Mouse (Mus musculus) liver, embryonic 15.5 days (tissue): ENCODE measurements around the gene Wfdc21. TPM values are rescaled to one million over a fixed set of nuclear protein-coding genes. Genes with fewer than 3 reads are reported as not detected.

Source experiments
- ATAC-seq: fragments of 200-750 bp; cut with Nextera tagmentation; 2 replicates; pipeline ENCODE4 v1.8.0; 2017; ENCODE audit warnings: moderate number of reproducible peaks, mild to moderate bottlenecking, moderate library complexity; ENCODE audit not compliant: insufficient read depth
- H3K27ac ChIP-seq: fragments of 300-500 bp; sonication (generic); replicated peaks from 2 replicates; pipeline ENCODE4 v1.5.1; 2015; ENCODE audit warnings: mild to moderate bottlenecking, inconsistent platforms
- H3K27me3 ChIP-seq: fragments of 300-500 bp; sonication (generic); 2 replicates; pipeline ENCODE4 v1.6.1; 2015; ENCODE audit warnings: mild to moderate bottlenecking, inconsistent platforms
- H3K36me3 ChIP-seq: fragments of 300-500 bp; sonication (generic); replicated peaks from 2 replicates; pipeline ENCODE4 v1.6.1; 2015; ENCODE audit warnings: moderate library complexity, mild to moderate bottlenecking, inconsistent platforms
- H3K4me1 ChIP-seq: fragments of 300-500 bp; sonication (generic); replicated peaks from 2 replicates; pipeline ENCODE4 v1.6.1; 2015; ENCODE audit warnings: inconsistent platforms
- H3K4me2 ChIP-seq: fragments of 300-500 bp; sonication (generic); 2 replicates; pipeline ENCODE4 v1.6.1; 2015; ENCODE audit warnings: moderate library complexity, mild to moderate bottlenecking, inconsistent platforms
- H3K4me3 ChIP-seq: fragments of 300-500 bp; sonication (generic); replicated peaks from 2 replicates; pipeline ENCODE4 v1.5.1; 2015; ENCODE audit warnings: mild to moderate bottlenecking, inconsistent platforms
- H3K9ac ChIP-seq: fragments of 300-500 bp; sonication (generic); 2 replicates; pipeline ENCODE4 v1.6.1; 2015; ENCODE audit warnings: moderate library complexity, mild to moderate bottlenecking, inconsistent platforms
- H3K9me3 ChIP-seq: fragments of 300-500 bp; sonication (generic); replicated peaks from 2 replicates; pipeline ENCODE4 v1.6.1; 2016; ENCODE audit warnings: inconsistent platforms
- WGBS: fragments of 180-500 bp; shearing (Covaris S2); methylation state at CpG from one replicate; pipeline ENCODE4 v1.1.7; 2015; ENCODE audit warnings: mixed read lengths; ENCODE audit not compliant: insufficient replicate concordance; 5-methylcytosine and 5-hydroxymethylcytosine counted together
- polyA plus RNA-seq: library from polyadenylated mRNA; unstranded; fragments of >200 nt; fragmentation: Nextera tagmentation; extraction: Ambion mirVana; gene quantifications from 2 replicates; pipeline ENCODE4 v1.2.1, GENCODE M21; 2015

The Wfdc21 gene
- polyA plus RNA-seq, 1 experiment from 2014 or later, result 46.2 TPM

- no peak for ATAC-seq
- no peaks in the 10 kb centered on the region for H3K36me3 ChIP-seq
- H3K4me2 ChIP-seq, result no peak overlapping the region
- H3K4me1 ChIP-seq, result no peaks in the 10 kb centered on the region
- WGBS, result 43% methylated on average over 1 of the region's 1 CpGs
- H3K27ac ChIP-seq, result no peak overlapping the region
- no peaks in the 10 kb centered on the region for H3K9me3 ChIP-seq
- no peak overlapping the region for H3K9ac ChIP-seq
- H3K27me3 ChIP-seq, result no peaks in the 10 kb centered on the region
- H3K4me3 ChIP-seq, result no peak overlapping the region
Observed at GRCm38 (mm10) chr11:83734215-83734614, 12.5 kb upstream of the Wfdc21 start.

- ATAC-seq, result no peak
- no peak overlapping the region for H3K4me2 ChIP-seq
- H3K4me3 ChIP-seq, result no peak overlapping the region
- no peaks in the 10 kb centered on the region for H3K36me3 ChIP-seq
- no peak overlapping the region for H3K27ac ChIP-seq
- H3K9ac ChIP-seq, result no peak overlapping the region
- H3K4me1 ChIP-seq, result no peaks in the 10 kb centered on the region
- H3K27me3 ChIP-seq, result no peaks in the 10 kb centered on the region
- no peaks in the 10 kb centered on the region for H3K9me3 ChIP-seq
- 18% methylated on average over 2 of the region's 2 CpGs for WGBS
Observed at GRCm38 (mm10) chr11:83735881-83736280, 10.9 kb upstream of the Wfdc21 start.

- no peak overlapping the region for H3K4me3 ChIP-seq
- no peaks in the 10 kb centered on the region for H3K9me3 ChIP-seq
- 0 out of 2 replicates have a peak, but pooled peaks cover 2% of the 10 kb centered on the region for H3K4me1 ChIP-seq
- H3K9ac ChIP-seq, result no peak overlapping the region
- no peaks in the 10 kb centered on the region for H3K27me3 ChIP-seq
- H3K27ac ChIP-seq, result no peak overlapping the region
- no peak overlapping the region for H3K4me2 ChIP-seq
- H3K36me3 ChIP-seq, result no peaks in the 10 kb centered on the region
- no peak for ATAC-seq
- 31% methylated on average over 3 of the region's 3 CpGs for WGBS
Observed at GRCm38 (mm10) chr11:83737109-83737558, 9.6 kb upstream of the Wfdc21 start.

DNA sequence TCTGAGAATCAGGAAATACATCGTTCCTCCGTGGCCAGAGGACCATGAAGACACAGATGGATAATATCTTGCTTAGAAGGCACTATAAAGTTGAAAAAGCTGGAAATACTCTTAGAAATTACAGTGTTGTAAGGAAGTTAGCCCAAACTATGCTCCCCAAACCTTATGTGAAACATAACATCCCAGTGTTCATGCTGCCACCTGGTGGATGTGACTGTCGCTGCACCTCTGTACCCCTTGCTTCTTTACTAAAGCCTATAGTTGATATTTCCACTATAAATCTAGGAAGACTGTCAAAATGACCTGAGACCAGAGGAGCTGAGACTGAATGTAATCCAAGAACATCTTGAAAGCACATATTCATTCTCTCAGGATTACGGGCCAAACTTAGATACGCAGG, 7.5 kb upstream of the Wfdc21 start:
- H3K4me2 ChIP-seq, result no peak overlapping the region
- no peaks in the 10 kb centered on the region for H3K9me3 ChIP-seq
- whole genome bisulfite sequencing, result 20% methylated on average over 5 of the region's 5 CpGs
- H3K4me1 ChIP-seq, result peaks cover 14% of the 10 kb centered on the region
- no peaks in the 10 kb centered on the region for H3K36me3 ChIP-seq
- no peak overlapping the region for H3K4me3 ChIP-seq
- H3K27ac ChIP-seq, result no peak overlapping the region
- no peaks in the 10 kb centered on the region for H3K27me3 ChIP-seq
- H3K9ac ChIP-seq, result no peak overlapping the region
- no peak for ATAC-seq

GRCm38 (mm10) chr11:83740443-83740991, 6.2 kb upstream of the Wfdc21 start:
- ATAC-seq, result no peak
- H3K9me3 ChIP-seq, result no peaks in the 10 kb centered on the region
- no peak overlapping the region for H3K27ac ChIP-seq
- no peak overlapping the region for H3K4me3 ChIP-seq
- no peaks in the 10 kb centered on the region; the same call in 1 of the 2 replicates for H3K27me3 ChIP-seq
- H3K36me3 ChIP-seq, result no peaks in the 10 kb centered on the region
- H3K4me1 ChIP-seq, result peaks cover 14% of the 10 kb centered on the region
- 66% methylated on average over 4 of the region's 4 CpGs for WGBS
- no peak overlapping the region for H3K9ac ChIP-seq
- H3K4me2 ChIP-seq, result no peak overlapping the region

- WGBS, result 57% methylated on average over 5 of the region's 5 CpGs
- peak overlapping the region; percentile 45; the same call in 1 of the 2 replicates for H3K27ac ChIP-seq
- H3K4me3 ChIP-seq, result no peak overlapping the region
- H3K9me3 ChIP-seq, result no peaks in the 10 kb centered on the region
- no peaks in the 10 kb centered on the region; the same call in 1 of the 2 replicates for H3K27me3 ChIP-seq
- H3K4me1 ChIP-seq, result peaks cover 14% of the 10 kb centered on the region
- no peaks in the 10 kb centered on the region for H3K36me3 ChIP-seq
- no peak overlapping the region for H3K9ac ChIP-seq
- H3K4me2 ChIP-seq, result no peak overlapping the region
- ATAC-seq, result peak; percentile 65; the same call in 1 of the 2 replicates
Observed at GRCm38 (mm10) chr11:83741841-83742240, 4.9 kb upstream of the Wfdc21 start.

DNA sequence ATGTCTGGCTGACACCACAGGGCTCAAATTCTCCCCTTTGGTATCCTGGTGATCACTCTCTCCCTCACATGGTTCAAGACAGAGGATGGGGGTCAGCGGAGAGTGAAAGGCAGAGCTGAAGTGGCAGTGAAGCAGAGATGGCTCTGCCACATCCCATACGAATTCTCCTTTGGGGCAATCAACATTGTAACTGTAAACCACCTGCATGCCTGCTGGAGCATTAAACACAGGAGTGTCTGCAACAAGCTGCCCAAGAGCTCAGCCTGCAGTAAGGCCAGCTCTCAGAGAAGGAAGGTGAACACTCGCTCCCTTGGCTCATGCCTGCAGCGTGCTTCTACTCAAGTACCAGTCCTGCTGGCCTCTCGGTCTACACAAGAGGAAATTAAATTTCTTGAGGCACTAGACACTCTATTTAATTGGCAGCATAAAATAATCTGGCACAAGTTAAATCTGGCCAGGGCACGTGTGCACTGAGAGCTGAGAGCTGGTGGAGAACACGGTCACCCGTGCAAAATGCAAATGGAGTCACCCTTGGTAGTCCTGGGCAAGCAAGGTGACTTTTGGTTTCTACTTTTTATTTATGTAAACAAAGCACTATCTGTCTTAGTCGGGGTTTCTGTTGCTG, 3.9 kb upstream of the Wfdc21 start:
- Histone ChIP-seq H3K9me3 (no peaks in the 10 kb centered on the region), H3K4me1 (peaks cover 14% of the 10 kb centered on the region), H3K4me3 (no peak overlapping the region), H3K27ac (no peak overlapping the region), H3K4me2 (no peak overlapping the region), H3K9ac (no peak overlapping the region), H3K27me3 (no peaks in the 10 kb centered on the region; the same call in 1 of the 2 replicates), H3K36me3 (no peaks in the 10 kb centered on the region)
- ATAC-seq, result no peak
- WGBS, result 58% methylated on average over 9 of the region's 9 CpGs

- H3K4me3 ChIP-seq, result no peak overlapping the region
- no peak overlapping the region for H3K9ac ChIP-seq
- H3K4me1 ChIP-seq, result peaks cover 14% of the 10 kb centered on the region
- no peaks in the 10 kb centered on the region for H3K9me3 ChIP-seq
- no peak overlapping the region for H3K27ac ChIP-seq
- 50% methylated on average over 3 of the region's 3 CpGs for WGBS
- H3K4me2 ChIP-seq, result no peak overlapping the region
- peaks cover 3% of the 10 kb centered on the region; the same call in 1 of the 2 replicates for H3K27me3 ChIP-seq
- ATAC-seq, result no peak
- no peaks in the 10 kb centered on the region for H3K36me3 ChIP-seq
Observed at GRCm38 (mm10) chr11:83743525-83743924, 3.2 kb upstream of the Wfdc21 start.

DNA sequence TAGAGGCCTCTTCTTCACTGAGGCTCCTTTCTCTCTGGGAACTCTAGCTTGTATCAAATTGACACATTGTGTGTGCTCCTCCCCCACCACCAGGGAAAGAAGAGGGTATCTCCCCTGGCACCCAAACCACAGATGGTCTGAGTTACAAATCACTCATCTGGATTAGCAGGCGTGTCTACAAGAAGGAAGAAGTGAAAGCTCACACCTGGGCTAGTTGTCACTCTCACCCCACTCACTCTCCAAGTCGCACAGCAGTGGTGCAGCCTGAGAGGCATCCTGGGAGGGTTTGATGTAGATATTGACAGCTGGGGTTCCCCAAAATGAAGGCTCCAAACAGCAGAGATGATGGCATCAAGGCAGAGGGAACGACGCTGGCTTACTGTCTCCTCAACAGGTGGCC, 588 bp upstream of the Wfdc21 start:
- no peaks in the 10 kb centered on the region for H3K36me3 ChIP-seq
- 54% methylated on average over 4 of the region's 4 CpGs for WGBS
- H3K9me3 ChIP-seq, result no peaks in the 10 kb centered on the region
- H3K9ac ChIP-seq, result no peak overlapping the region
- H3K27ac ChIP-seq, result no peak overlapping the region; the same call in none of the 2 replicates
- no peak for ATAC-seq
- H3K27me3 ChIP-seq, result peaks cover 4% of the 10 kb centered on the region; the same call in 1 of the 2 replicates
- H3K4me1 ChIP-seq, result peaks cover 14% of the 10 kb centered on the region
- no peak overlapping the region for H3K4me3 ChIP-seq
- no peak overlapping the region for H3K4me2 ChIP-seq

DNA sequence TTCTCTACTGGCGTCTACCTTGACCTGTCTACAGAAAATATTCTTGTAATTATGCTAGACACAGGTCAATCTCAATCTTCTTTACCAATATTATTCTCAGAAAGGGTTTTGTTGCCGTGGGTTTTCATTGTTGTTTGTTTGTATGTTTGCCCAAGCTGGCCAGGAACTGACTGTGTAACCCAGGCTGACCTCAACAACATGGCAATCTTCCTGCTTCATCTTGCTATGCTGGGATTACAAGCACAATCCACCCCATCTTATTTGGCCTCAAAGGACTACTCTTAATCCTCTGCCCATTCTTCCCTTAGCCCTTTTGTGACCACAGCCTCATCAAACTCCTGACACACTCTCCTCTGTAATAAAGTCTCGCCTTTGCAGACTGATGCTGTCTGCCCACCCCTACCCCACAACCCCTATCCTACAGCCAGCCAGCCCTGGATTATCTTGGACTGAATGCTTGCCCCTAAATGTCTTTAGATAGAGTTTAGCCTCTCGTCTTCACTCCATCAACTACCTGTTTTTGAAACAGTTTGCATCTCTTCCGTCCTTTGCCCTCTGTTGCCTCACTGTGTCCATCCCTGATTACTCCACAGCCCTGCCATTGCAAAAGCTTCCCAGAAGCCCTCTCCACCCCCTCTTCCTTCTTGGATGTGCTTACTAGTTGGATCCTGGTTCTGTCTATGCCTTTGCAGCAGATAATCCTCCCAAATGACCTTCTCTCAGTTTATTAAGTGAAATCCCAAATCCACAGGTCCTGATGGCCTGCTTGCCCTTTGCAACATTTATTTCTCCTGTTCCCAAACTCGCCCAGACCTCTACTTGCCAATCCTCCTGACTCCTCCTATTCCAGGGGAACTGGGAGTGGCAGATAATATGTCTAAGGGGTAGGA, 881 bp downstream of the Wfdc21 start:
- H3K36me3 ChIP-seq, result no peaks in the 10 kb centered on the region
- peaks cover 13% of the 10 kb centered on the region; the same call in 1 of the 2 replicates for H3K27me3 ChIP-seq
- no peaks in the 10 kb centered on the region for H3K9me3 ChIP-seq
- H3K4me1 ChIP-seq, result peaks cover 9% of the 10 kb centered on the region
- no peak overlapping the region for H3K9ac ChIP-seq
- H3K4me3 ChIP-seq, result peak overlapping the region; percentile 15; the same call in 1 of the 2 replicates
- no peak overlapping the region for H3K4me2 ChIP-seq
- ATAC-seq, result 0 out of 2 replicates have a peak, but pooled peaks have one; percentile 18
- WGBS, result 41% methylated on average over 6 of the region's 6 CpGs
- H3K27ac ChIP-seq, result 0 out of 2 replicates have a peak overlapping the region, but pooled peaks have one; percentile 45
